Mouse (Mus musculus) brain, embryonic 14.5 days (tissue): ENCODE measurements at regions not wholly inside any gene's neighbourhood (a gene's known extent, or its start where the extent isn't known, plus 50 kb on each side); places are given as distances from the start of the nearest gene placed in this dataset.
"Not testable (repeated sequence)": the region's sequence is repeated elsewhere in the genome, so short reads cannot be mapped to it uniquely, and the experiment has no call there.

Source experiments
- DNase-seq: peaks from one replicate; pipeline ENCODE4 v3.0.0-alpha.2; 2011; ENCODE audit warnings: low read depth
- CTCF ChIP-seq: fragments of 200-500 bp; IDR thresholded peaks from 2 replicates; pipeline ENCODE4 v1.5.1; 2012; ENCODE audit warnings: inconsistent platforms, mild to moderate bottlenecking, moderate library complexity, borderline replicate concordance; ENCODE audit not compliant: insufficient read depth, insufficient read length; ENCODE audit errors: extremely low read depth
- POLR2A ChIP-seq: fragments of 200-500 bp; IDR thresholded peaks from 2 replicates; pipeline ENCODE4 v1.6.1; 2012; ENCODE audit warnings: mild to moderate bottlenecking, inconsistent platforms, borderline replicate concordance; ENCODE audit not compliant: poor library complexity, insufficient read depth, insufficient read length, severe bottlenecking; ENCODE audit errors: extremely low read depth

- no peak for TF ChIP-seq POLR2A
- no peak for TF ChIP-seq CTCF
- DNase-seq: no peak
These were observed 165.8 kb upstream of the Nudt12 start for GRCm38 (mm10) chr17:59179018-59179417.

GRCm38 (mm10) chr17:59156345-59156744 is 143.2 kb upstream of the Nudt12 start:
- TF ChIP-seq CTCF (no peak), POLR2A (no peak)
- DNase-seq: no peak

- DNase-seq: peak; percentile 57
- TF ChIP-seq POLR2A (no peak), CTCF (no peak)
These were observed 130.6 kb upstream of the Nudt12 start for GRCm38 (mm10) chr17:59143760-59144157.

- DNase-seq: peak; percentile 70
- TF ChIP-seq CTCF: no peak
- no peak for TF ChIP-seq POLR2A
These were observed 130.0 kb upstream of the Nudt12 start for GRCm38 (mm10) chr17:59142995-59143759.

GRCm38 (mm10) chr17:59138791-59139190 is 125.6 kb upstream of the Nudt12 start:
- TF ChIP-seq CTCF: no peak
- no peak for TF ChIP-seq POLR2A
- DNase-seq: no peak

- TF ChIP-seq POLR2A (no peak), CTCF (peak; percentile 70; the same call in 1 of the 2 replicates)
- peak; percentile 66 for DNase-seq
These were observed 86.2 kb upstream of the Nudt12 start for GRCm38 (mm10) chr17:59099376-59099775.

- DNase-seq: not testable (repeated sequence)
These were observed 63.7 kb upstream of the Nudt12 start for GRCm38 (mm10) chr17:59076846-59077245.

GRCm38 (mm10) chr17:59076361-59076760 is 63.2 kb upstream of the Nudt12 start:
- not testable (repeated sequence) for DNase-seq
